Mouse (Mus musculus) G1E (cell line): ENCODE results near the gene Eml2. TPM values are rescaled to one million over a fixed set of nuclear protein-coding genes. Genes with fewer than 3 reads are reported as not detected.

Source experiments
- ATAC-seq: 2 replicates; pipeline ENCODE4 v1.8.0; 2016; ENCODE audit warnings: mild to moderate bottlenecking; ENCODE audit not compliant: insufficient number of reproducible peaks, poor library complexity, low FRiP score, severe bottlenecking; ENCODE audit errors: extremely low read depth
- DNase-seq: peaks from one replicate; pipeline ENCODE4 v3.0.0; 2012; ENCODE audit warnings: low spot score
- H3K27me3 ChIP-seq: 2 replicates; pipeline ENCODE4 v1.6.1; 2012; ENCODE audit warnings: mild to moderate bottlenecking, low read length, inconsistent platforms; ENCODE audit not compliant: insufficient read depth
- H3K36me3 ChIP-seq: replicated peaks from 2 replicates; pipeline ENCODE3; 2012; ENCODE audit warnings: mild to moderate bottlenecking, inconsistent platforms
- H3K4me1 ChIP-seq: 2 replicates; pipeline ENCODE4 v1.6.1; 2012; ENCODE audit warnings: low read depth, low read length, inconsistent platforms, mixed read lengths; ENCODE audit not compliant: insufficient read depth
- H3K4me3 ChIP-seq: 2 replicates; pipeline ENCODE4 v1.5.1; 2012; ENCODE audit warnings: low read depth, mild to moderate bottlenecking, inconsistent platforms, low read length, moderate library complexity, mixed read lengths
- H3K9me3 ChIP-seq: replicated peaks from 2 replicates; pipeline ENCODE4 v1.6.1; 2012; ENCODE audit warnings: inconsistent platforms
- CTCF ChIP-seq: IDR thresholded peaks from 2 replicates; pipeline ENCODE4 v1.5.1; 2012; ENCODE audit warnings: low read depth, low read length, inconsistent platforms, mixed read lengths
- GATA1 ChIP-seq: IDR thresholded peaks from 2 replicates; pipeline ENCODE4 v1.6.1; 2012; ENCODE audit warnings: borderline replicate concordance, low read length, inconsistent platforms, mixed read lengths
- GATA2 ChIP-seq: IDR thresholded peaks from 2 replicates; pipeline ENCODE4 v1.6.1; 2012; ENCODE audit warnings: low read depth, low read length, inconsistent platforms, borderline replicate concordance
- POLR2AphosphoS5 ChIP-seq: IDR thresholded peaks from 2 replicates; pipeline ENCODE4 v1.6.1; 2012; ENCODE audit warnings: low read depth, low read length, inconsistent platforms; ENCODE audit not compliant: insufficient replicate concordance
- TAL1 ChIP-seq: conservative IDR thresholded peaks from 2 replicates; pipeline ENCODE4 v1.6.1; 2012; ENCODE audit warnings: low read depth, low read length, inconsistent platforms, mixed read lengths
- polyA plus RNA-seq: library from polyadenylated mRNA; stranded (reverse); fragments of >175 nt; gene quantifications from 2 replicates; pipeline ENCODE4 v1.2.3, GENCODE M21; 2012
- total RNA-seq, 2 experiments: library from RNA; stranded (forward) in 1 of 2; stranded (reverse) in 1 of 2; fragments of 200-1000 nt in 1 of 2; fragments of >200 nt in 1 of 2; fragmentation: Nextera tagmentation in 1 of 2; gene quantifications; 2 replicates each; pipeline ENCODE4 v1.2.3; 2014 to 2017

The Eml2 gene
- total and polyA plus RNA-seq, 3 experiments = 15.1 to 27.2 (median 19.0) TPM

GRCm38 (mm10) chr7:19177216-19177615 lies 995 bp downstream of the Eml2 start:
- DNase-seq (no peak), ATAC-seq (no peak)
- Histone ChIP-seq H3K9me3 (peaks cover 9% of the 10 kb centered on the region), H3K4me3 (no peak overlapping the region), H3K27me3 (peaks cover 38% of the 10 kb centered on the region), H3K4me1 (peaks cover 65% of the 10 kb centered on the region), H3K36me3 (peaks cover 2% of the 10 kb centered on the region)
- TF ChIP-seq CTCF (no peak), POLR2AphosphoS5 (no peak), GATA2 (no peak), GATA1 (no peak), TAL1 (no peak)

- Histone ChIP-seq H3K4me1 (peaks cover 61% of the 10 kb centered on the region), H3K4me3 (peak overlapping the region; percentile 62; the same call in 1 of the 2 replicates), H3K27me3 (peaks cover 36% of the 10 kb centered on the region), H3K36me3 (peaks cover 6% of the 10 kb centered on the region), H3K9me3 (peaks cover 9% of the 10 kb centered on the region)
- TF ChIP-seq POLR2AphosphoS5 (no peak), GATA1 (no peak), CTCF (no peak), TAL1 (no peak), GATA2 (no peak)
- DNase-seq (no peak), ATAC-seq (no peak)
These were observed 1.8 kb downstream of the Eml2 start for GRCm38 (mm10) chr7:19178035-19178434.

- ATAC-seq (0 out of 2 replicates have a peak, but pooled peaks have one; percentile 29), DNase-seq (peak; percentile 47)
- Histone ChIP-seq H3K36me3 (peaks cover 10% of the 10 kb centered on the region), H3K9me3 (peaks cover 9% of the 10 kb centered on the region), H3K4me1 (peaks cover 63% of the 10 kb centered on the region), H3K27me3 (peaks cover 33% of the 10 kb centered on the region), H3K4me3 (no peak overlapping the region; the same call in 1 of the 2 replicates)
- TF ChIP-seq TAL1 (no peak), GATA2 (no peak), CTCF (peak; percentile 64), GATA1 (no peak), POLR2AphosphoS5 (no peak)
These were observed 2.3 kb downstream of the Eml2 start for GRCm38 (mm10) chr7:19178443-19179092.

GRCm38 (mm10) chr7:19179173-19179572 lies 3.0 kb downstream of the Eml2 start:
- no peak for ATAC-seq

GRCm38 (mm10) chr7:19179936-19180335 lies 3.7 kb downstream of the Eml2 start:
- H3K4me3 ChIP-seq = no peak overlapping the region
- no peak for ATAC-seq
- DNase-seq = no peak
- H3K9me3 ChIP-seq = peaks cover 9% of the 10 kb centered on the region
- peaks cover 23% of the 10 kb centered on the region for H3K36me3 ChIP-seq
- H3K4me1 ChIP-seq = peaks cover 70% of the 10 kb centered on the region
- H3K27me3 ChIP-seq = peaks cover 32% of the 10 kb centered on the region
- TF ChIP-seq CTCF (no peak), POLR2AphosphoS5 (no peak), GATA1 (no peak), TAL1 (no peak), GATA2 (no peak)

More at GRCm38 (mm10) chr7:19179173-19179572, 3.0 kb downstream of the Eml2 start:
- no peak for TF ChIP-seq GATA1
- TF ChIP-seq POLR2AphosphoS5 = no peak
- TF ChIP-seq CTCF = no peak
- no peak for TF ChIP-seq TAL1
- no peak for TF ChIP-seq GATA2
- DNase-seq = no peak
- Histone ChIP-seq H3K27me3 (peaks cover 32% of the 10 kb centered on the region), H3K4me1 (peaks cover 63% of the 10 kb centered on the region), H3K4me3 (no peak overlapping the region; the same call in 1 of the 2 replicates), H3K9me3 (peaks cover 9% of the 10 kb centered on the region), H3K36me3 (peaks cover 15% of the 10 kb centered on the region)

GRCm38 (mm10) chr7:19180862-19181429 lies 4.7 kb downstream of the Eml2 start:
- no peak for TF ChIP-seq TAL1
- TF ChIP-seq CTCF = no peak
- no peak for TF ChIP-seq GATA2
- TF ChIP-seq POLR2AphosphoS5 = no peak
- TF ChIP-seq GATA1 = no peak
- DNase-seq = peak; percentile 80
- peaks cover 70% of the 10 kb centered on the region for H3K4me1 ChIP-seq
- peaks cover 27% of the 10 kb centered on the region for H3K27me3 ChIP-seq
- peaks cover 32% of the 10 kb centered on the region for H3K36me3 ChIP-seq
- ATAC-seq = peak; percentile 45; the same call in 1 of the 2 replicates
- H3K4me3 ChIP-seq = peak overlapping the region; percentile 82
- peaks cover 9% of the 10 kb centered on the region for H3K9me3 ChIP-seq
